Mouse (Mus musculus) hindbrain, embryonic 11.5 days (tissue): ENCODE results near the gene Rerg. TPM values are rescaled to one million over a fixed set of nuclear protein-coding genes. Genes with fewer than 3 reads are reported as not detected.

ENCODE experiments used
- ATAC-seq: fragments of 200-750 bp; cut with Nextera tagmentation; 2 replicates; pipeline ENCODE4 v1.8.0; 2017; ENCODE audit warnings: mild to moderate bottlenecking, moderate TSS enrichment, moderate library complexity; ENCODE audit not compliant: low FRiP score
- DNase-seq: peaks from one replicate; pipeline ENCODE4 v3.0.0-alpha.2; 2015; ENCODE audit warnings: low spot score
- H3K27ac ChIP-seq: fragments of 300-500 bp; sonication (generic); 2 replicates; pipeline ENCODE4 v1.5.1; 2014; ENCODE audit warnings: mild to moderate bottlenecking, low read depth, low read length
- H3K27me3 ChIP-seq: fragments of 300-500 bp; sonication (generic); 2 replicates; pipeline ENCODE4 v1.6.1; 2014; ENCODE audit warnings: mild to moderate bottlenecking, low read length, moderate library complexity, mixed read lengths; ENCODE audit not compliant: control insufficient read depth, insufficient read depth
- H3K36me3 ChIP-seq: fragments of 300-500 bp; sonication (generic); 2 replicates; pipeline ENCODE4 v1.6.1; 2014; ENCODE audit warnings: mild to moderate bottlenecking, low read length, moderate library complexity, mixed read lengths; ENCODE audit not compliant: control insufficient read depth, insufficient read depth
- H3K4me1 ChIP-seq: fragments of 300-500 bp; sonication (generic); replicated peaks from 2 replicates; pipeline ENCODE4 v1.6.1; 2014; ENCODE audit warnings: low read length, mixed read lengths; ENCODE audit not compliant: control insufficient read depth, insufficient read depth
- H3K4me2 ChIP-seq: fragments of 300-500 bp; sonication (generic); replicated peaks from 2 replicates; pipeline ENCODE4 v1.6.1; 2014; ENCODE audit warnings: mild to moderate bottlenecking, low read depth, low read length
- H3K4me3 ChIP-seq: fragments of 300-500 bp; sonication (generic); 2 replicates; pipeline ENCODE4 v1.5.1; 2014; ENCODE audit warnings: low read depth, low read length
- H3K9ac ChIP-seq: fragments of 300-500 bp; sonication (generic); 2 replicates; pipeline ENCODE4 v1.6.1; 2014; ENCODE audit warnings: low read depth, low read length
- H3K9me3 ChIP-seq: fragments of 300-500 bp; sonication (generic); 2 replicates; pipeline ENCODE4 v1.6.1; 2016; ENCODE audit warnings: low read length; ENCODE audit not compliant: control insufficient read depth
- WGBS: fragments of 180-500 bp; shearing (Covaris S2); extraction: QIAGEN DNeasy Blood & Tissue Kit; methylation state at CpG from one replicate; pipeline ENCODE4 v1.1.7; 2014; 5-methylcytosine and 5-hydroxymethylcytosine counted together
- polyA plus RNA-seq: library from polyadenylated mRNA; unstranded; fragments of >200 nt; fragmentation: Nextera tagmentation; extraction: Ambion mirVana; gene quantifications from 2 replicates; pipeline ENCODE4 v1.2.1, GENCODE M21; 2014

Gene Rerg
- polyA plus RNA-seq, 1 experiment from 2014 or later, result 1.9 TPM

DNA sequence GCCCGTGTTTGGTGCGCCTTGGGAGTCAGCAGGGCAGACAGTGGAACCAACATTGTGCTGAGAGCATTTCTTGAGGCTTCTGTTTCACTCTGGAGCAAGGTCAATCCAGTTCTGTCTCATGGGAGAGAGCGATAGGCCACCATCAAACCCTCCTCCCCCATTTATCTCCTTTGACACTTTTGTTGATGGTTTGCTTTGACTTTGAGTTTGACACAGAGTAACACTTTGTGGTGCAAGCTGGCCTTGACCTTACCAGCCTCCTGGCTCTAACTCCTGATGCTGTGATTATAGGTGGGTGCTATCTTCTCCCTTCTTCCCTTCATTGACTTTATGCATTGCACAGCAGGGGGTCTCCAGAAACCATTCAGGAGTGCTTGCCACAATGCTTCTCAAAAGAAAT lies 30.9 kb upstream of the Rerg start:
- no peak for ATAC-seq
- no peak for DNase-seq

DNA sequence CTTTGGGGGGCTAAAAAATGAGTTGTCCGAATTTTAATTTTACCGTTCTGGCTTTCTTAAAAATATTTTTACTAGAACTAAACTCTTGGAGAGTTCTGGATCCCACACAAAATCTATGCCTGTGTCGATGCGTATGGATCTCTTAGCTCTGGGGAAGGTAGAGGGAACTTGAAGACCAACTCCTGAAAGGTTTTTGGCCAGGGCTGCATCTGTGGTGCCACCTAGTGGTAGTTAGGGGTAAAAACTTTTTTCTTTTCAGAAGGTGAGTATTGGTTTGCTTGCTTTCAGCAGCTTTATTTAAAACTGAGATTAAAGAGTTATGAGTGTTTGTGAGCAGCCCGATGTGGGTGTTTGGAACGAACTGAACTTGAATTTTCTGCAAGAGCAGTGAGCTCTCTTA lies 21.8 kb upstream of the Rerg start:
- DNase-seq, result peak; percentile 70
- H3K27ac ChIP-seq, result no peak overlapping the region
- H3K9me3 ChIP-seq, result no peaks in the 10 kb centered on the region
- H3K27me3 ChIP-seq, result no peaks in the 10 kb centered on the region
- WGBS, result 19% methylated on average over 6 of the region's 6 CpGs
- H3K4me1 ChIP-seq, result no peaks in the 10 kb centered on the region
- H3K4me2 ChIP-seq, result no peak overlapping the region
- no peak overlapping the region for H3K9ac ChIP-seq
- H3K36me3 ChIP-seq, result no peaks in the 10 kb centered on the region
- ATAC-seq, result no peak
- H3K4me3 ChIP-seq, result no peak overlapping the region

More for the DNA sequence above, 30.9 kb upstream of the Rerg start:
- no peak overlapping the region for H3K4me3 ChIP-seq
- no peak overlapping the region for H3K27ac ChIP-seq
- no peak overlapping the region for H3K9ac ChIP-seq
- H3K4me2 ChIP-seq, result no peak overlapping the region
- H3K4me1 ChIP-seq, result no peaks in the 10 kb centered on the region
- 88% methylated on average over 3 of the region's 3 CpGs for WGBS
- no peaks in the 10 kb centered on the region for H3K36me3 ChIP-seq
- H3K27me3 ChIP-seq, result no peaks in the 10 kb centered on the region
- no peaks in the 10 kb centered on the region for H3K9me3 ChIP-seq

DNA sequence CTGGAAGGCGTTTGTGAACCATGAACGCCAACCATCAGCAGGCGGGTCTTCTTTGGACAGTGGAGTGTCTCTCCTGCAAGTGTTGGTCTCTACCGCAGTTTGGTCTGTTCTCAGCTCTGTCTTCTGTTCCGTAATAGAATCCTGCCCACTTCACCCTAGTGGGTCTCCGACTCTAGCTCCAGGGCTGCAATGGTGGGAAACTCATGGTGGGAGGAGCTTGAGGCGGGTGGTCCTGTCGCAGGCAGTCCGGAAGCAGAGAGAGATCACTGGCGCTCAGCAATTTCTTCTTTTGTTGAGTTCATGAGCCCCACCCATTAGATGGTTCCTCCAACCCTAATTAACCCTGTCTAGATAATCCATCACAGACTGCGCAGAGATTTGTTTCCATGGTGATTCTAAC lies 20.7 kb upstream of the Rerg start:
- ATAC-seq, result no peak

DNA sequence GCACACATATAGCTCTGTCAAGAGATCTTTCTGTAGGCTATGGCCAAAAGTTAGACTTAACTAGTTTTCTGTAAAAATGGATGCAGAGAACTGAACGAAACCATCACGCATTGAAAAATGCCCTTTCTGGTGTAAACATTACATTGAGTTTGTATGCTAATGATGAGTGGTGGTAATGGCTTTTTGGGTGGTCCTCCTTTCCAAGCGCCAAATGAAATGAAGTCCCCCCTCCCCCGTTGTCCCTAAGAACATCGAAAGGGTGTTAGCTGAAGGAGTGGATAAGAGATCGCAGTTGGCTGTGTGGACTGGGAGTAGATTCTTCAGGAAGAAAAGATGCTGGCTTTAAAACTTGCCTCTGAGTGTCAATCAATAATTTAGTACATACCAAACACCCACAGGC lies 20.3 kb upstream of the Rerg start:
- ATAC-seq (no peak), DNase-seq (no peak)
- Histone ChIP-seq H3K4me2 (no peak overlapping the region), H3K27ac (no peak overlapping the region), H3K4me3 (no peak overlapping the region), H3K27me3 (no peaks in the 10 kb centered on the region), H3K9ac (no peak overlapping the region), H3K36me3 (no peaks in the 10 kb centered on the region), H3K9me3 (no peaks in the 10 kb centered on the region), H3K4me1 (no peaks in the 10 kb centered on the region)
- WGBS, result 89% methylated on average over 6 of the region's 6 CpGs

More for the DNA sequence above, 20.7 kb upstream of the Rerg start:
- no peak overlapping the region for H3K4me3 ChIP-seq
- H3K27me3 ChIP-seq, result no peaks in the 10 kb centered on the region
- no peak overlapping the region for H3K9ac ChIP-seq
- H3K4me1 ChIP-seq, result no peaks in the 10 kb centered on the region
- 89% methylated on average over 11 of the region's 11 CpGs for WGBS
- DNase-seq, result no peak
- no peaks in the 10 kb centered on the region for H3K9me3 ChIP-seq
- H3K4me2 ChIP-seq, result no peak overlapping the region
- H3K27ac ChIP-seq, result no peak overlapping the region
- H3K36me3 ChIP-seq, result no peaks in the 10 kb centered on the region

DNA sequence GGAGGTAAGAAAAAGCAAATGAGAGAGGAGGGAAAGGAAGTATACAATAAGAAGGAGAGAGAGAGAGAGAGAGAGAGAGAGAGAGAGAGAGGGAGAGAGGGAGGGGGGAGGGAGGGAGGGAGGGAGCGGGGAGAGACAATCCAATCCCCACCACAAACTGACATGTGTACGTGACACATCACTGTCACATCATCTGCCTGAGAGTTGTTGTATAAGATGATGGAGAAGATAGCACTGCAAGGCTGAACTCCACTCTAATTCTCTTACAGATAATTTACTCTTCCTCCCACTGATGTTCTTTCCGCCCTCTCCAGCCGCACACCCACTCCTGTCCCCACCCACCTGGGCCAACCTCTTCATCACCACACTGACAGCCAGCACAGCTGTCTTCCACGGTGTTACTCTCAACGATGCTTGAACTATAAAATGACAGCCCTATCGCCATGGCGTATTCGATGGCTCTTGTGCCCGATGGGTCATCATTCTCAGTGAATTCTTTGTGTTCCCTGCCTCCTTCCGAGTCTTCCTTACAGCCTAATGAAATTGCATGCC lies 18.2 kb upstream of the Rerg start:
- Histone ChIP-seq H3K27me3 (no peaks in the 10 kb centered on the region), H3K9ac (no peak overlapping the region), H3K4me1 (no peaks in the 10 kb centered on the region), H3K9me3 (no peaks in the 10 kb centered on the region), H3K27ac (no peak overlapping the region), H3K4me3 (no peak overlapping the region), H3K4me2 (no peak overlapping the region), H3K36me3 (no peaks in the 10 kb centered on the region)
- DNase-seq (no peak), ATAC-seq (no peak)
- 66% methylated on average over 11 of the region's 11 CpGs for WGBS

DNA sequence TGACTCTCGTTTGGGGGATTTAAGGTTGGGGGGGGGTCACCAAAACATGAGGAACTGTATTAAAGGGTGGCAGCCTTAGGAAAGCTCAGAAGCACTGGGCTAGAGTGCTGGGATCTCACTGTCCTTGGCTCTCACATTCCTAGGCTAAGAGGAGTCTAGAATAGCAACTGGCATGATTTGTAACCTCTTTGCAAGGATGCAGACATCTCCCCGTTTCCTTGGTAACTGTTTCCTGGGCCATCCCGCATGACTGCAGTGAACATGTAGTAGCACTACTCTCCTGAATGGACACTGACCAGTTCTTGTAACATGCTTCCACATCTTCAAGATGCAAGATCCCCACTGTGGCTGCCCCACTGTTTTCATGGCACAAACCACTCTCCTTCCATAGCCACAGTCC lies 17.1 kb upstream of the Rerg start:
- DNase-seq (no peak), ATAC-seq (no peak)
- 86% methylated on average over 3 of the region's 3 CpGs for WGBS
- Histone ChIP-seq H3K9ac (no peak overlapping the region), H3K4me2 (no peak overlapping the region), H3K4me1 (no peaks in the 10 kb centered on the region), H3K4me3 (no peak overlapping the region), H3K27me3 (no peaks in the 10 kb centered on the region), H3K9me3 (no peaks in the 10 kb centered on the region), H3K36me3 (no peaks in the 10 kb centered on the region), H3K27ac (no peak overlapping the region)

DNA sequence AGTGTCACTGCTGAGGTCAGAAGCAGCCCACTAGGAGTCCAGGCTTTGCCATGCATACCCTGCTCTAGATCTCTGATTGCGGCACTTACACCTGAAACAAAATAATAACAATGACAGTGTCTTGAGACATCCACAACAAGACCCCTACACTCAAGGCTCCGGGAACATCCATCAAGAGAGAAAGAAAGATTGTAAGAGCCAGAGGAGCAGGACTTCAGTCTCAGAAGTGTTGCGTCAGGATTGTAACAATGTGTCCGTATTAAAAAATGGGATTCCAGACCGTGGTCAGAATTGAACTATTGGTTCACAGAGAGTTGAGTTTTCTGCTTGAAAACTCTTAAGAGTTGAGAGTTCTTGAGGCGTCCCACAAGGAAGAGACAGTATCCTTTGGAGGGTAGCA lies 10.3 kb upstream of the Rerg start:
- 74% methylated on average over 6 of the region's 6 CpGs for WGBS
- H3K4me2 ChIP-seq, result no peak overlapping the region
- ATAC-seq (no peak), DNase-seq (no peak)
- no peak overlapping the region for H3K9ac ChIP-seq
- no peaks in the 10 kb centered on the region for H3K27me3 ChIP-seq
- no peak overlapping the region for H3K27ac ChIP-seq
- no peaks in the 10 kb centered on the region for H3K4me1 ChIP-seq
- no peak overlapping the region for H3K4me3 ChIP-seq
- no peaks in the 10 kb centered on the region for H3K36me3 ChIP-seq
- H3K9me3 ChIP-seq, result no peaks in the 10 kb centered on the region

DNA sequence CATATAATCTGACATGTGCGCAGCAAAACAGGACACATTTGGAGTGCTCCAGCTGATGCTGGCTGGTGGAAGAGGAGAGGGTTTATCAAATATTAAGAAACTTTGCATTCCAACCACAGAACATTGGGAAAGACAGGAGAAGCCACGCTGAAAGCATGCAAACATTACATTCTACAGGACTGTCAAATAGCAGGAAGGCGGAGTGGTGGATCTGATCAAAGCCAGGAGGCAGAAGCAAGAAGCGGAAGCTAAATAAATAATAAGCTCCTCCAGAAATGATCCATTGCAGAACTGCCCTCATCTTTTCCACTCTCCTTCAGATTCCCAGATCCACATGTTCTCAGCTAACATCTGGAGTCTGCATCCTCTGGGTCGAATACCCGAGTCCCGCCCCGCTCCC lies 9.8 kb upstream of the Rerg start:
- 60% methylated on average over 8 of the region's 8 CpGs for WGBS
- no peak overlapping the region for H3K9ac ChIP-seq
- no peaks in the 10 kb centered on the region for H3K4me1 ChIP-seq
- DNase-seq (no peak), ATAC-seq (no peak)
- no peak overlapping the region for H3K4me3 ChIP-seq
- no peak overlapping the region for H3K27ac ChIP-seq
- no peaks in the 10 kb centered on the region for H3K36me3 ChIP-seq
- no peak overlapping the region for H3K4me2 ChIP-seq
- no peaks in the 10 kb centered on the region for H3K9me3 ChIP-seq
- no peaks in the 10 kb centered on the region for H3K27me3 ChIP-seq

DNA sequence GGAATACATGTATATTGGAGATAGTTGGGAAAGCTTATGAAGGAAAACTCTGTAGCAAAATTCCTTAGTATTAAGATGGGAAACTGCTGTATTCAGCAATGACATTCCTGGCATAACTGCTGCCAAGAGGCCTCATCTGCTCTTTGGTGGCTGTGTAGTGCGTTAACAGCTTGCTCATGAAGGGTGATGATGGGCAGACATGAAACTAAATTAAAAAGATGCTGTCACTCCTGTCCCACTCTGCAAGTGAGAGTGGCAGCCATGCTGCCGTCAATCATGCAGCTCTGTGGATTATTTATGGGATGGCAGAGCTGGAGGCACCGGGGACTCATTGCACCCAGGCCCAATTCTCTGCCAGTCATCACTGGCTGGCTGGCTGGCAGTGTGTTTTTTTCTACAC lies 8.7 kb upstream of the Rerg start:
- no peak overlapping the region for H3K4me2 ChIP-seq
- H3K4me1 ChIP-seq, result no peaks in the 10 kb centered on the region
- H3K36me3 ChIP-seq, result no peaks in the 10 kb centered on the region
- H3K27ac ChIP-seq, result no peak overlapping the region
- ATAC-seq, result no peak
- no peak overlapping the region for H3K4me3 ChIP-seq
- no peaks in the 10 kb centered on the region for H3K9me3 ChIP-seq
- no peak overlapping the region for H3K9ac ChIP-seq
- WGBS, result 58% methylated on average over 3 of the region's 3 CpGs
- H3K27me3 ChIP-seq, result no peaks in the 10 kb centered on the region
- DNase-seq, result no peak
